Mouse (Mus musculus) hindbrain, embryonic 16.5 days (tissue): ENCODE results near the gene Tbc1d16. TPM values are rescaled to one million over a fixed set of nuclear protein-coding genes. Genes with fewer than 3 reads are reported as not detected.

ENCODE experiments used
- ATAC-seq: fragments of 200-750 bp; cut with Nextera tagmentation; 2 replicates; pipeline ENCODE4 v1.8.0; 2017; ENCODE audit warnings: moderate TSS enrichment, moderate library complexity
- H3K27ac ChIP-seq: fragments of 300-500 bp; sonication (generic); 2 replicates; pipeline ENCODE4 v1.5.1; 2014; ENCODE audit warnings: low read depth, mild to moderate bottlenecking, control low read depth, low read length, moderate library complexity
- H3K27me3 ChIP-seq: fragments of 300-500 bp; sonication (generic); replicated peaks from 2 replicates; pipeline ENCODE4 v1.6.1; 2014; ENCODE audit warnings: low read length; ENCODE audit not compliant: control insufficient read depth, insufficient read depth
- H3K36me3 ChIP-seq: fragments of 300-500 bp; sonication (generic); 2 replicates; pipeline ENCODE4 v1.6.1; 2014; ENCODE audit warnings: mild to moderate bottlenecking, low read length, moderate library complexity, mixed read lengths; ENCODE audit not compliant: control insufficient read depth, insufficient read depth
- H3K4me1 ChIP-seq: fragments of 300-500 bp; sonication (generic); 2 replicates; pipeline ENCODE4 v1.6.1; 2014; ENCODE audit warnings: low read depth, low read length; ENCODE audit not compliant: control insufficient read depth, insufficient read depth
- H3K4me2 ChIP-seq: fragments of 300-500 bp; sonication (generic); 2 replicates; pipeline ENCODE4 v1.6.1; 2014; ENCODE audit warnings: mild to moderate bottlenecking, low read length, control low read depth, moderate library complexity
- H3K4me3 ChIP-seq: fragments of 300-500 bp; sonication (generic); 2 replicates; pipeline ENCODE4 v1.5.1; 2014; ENCODE audit warnings: mild to moderate bottlenecking, low read length, control low read depth, moderate library complexity
- H3K9ac ChIP-seq: fragments of 300-500 bp; sonication (generic); 2 replicates; pipeline ENCODE4 v1.6.1; 2014; ENCODE audit warnings: low read depth, mild to moderate bottlenecking, control low read depth, low read length, moderate library complexity
- H3K9me3 ChIP-seq: fragments of 300-500 bp; sonication (generic); 2 replicates; pipeline ENCODE4 v1.6.1; 2014; ENCODE audit warnings: mild to moderate bottlenecking, low read length, moderate library complexity; ENCODE audit not compliant: control insufficient read depth
- WGBS: fragments of 180-500 bp; shearing (Covaris S2); extraction: QIAGEN DNeasy Blood & Tissue Kit; methylation state at CpG from one replicate; pipeline ENCODE4 v1.1.7; 2014; 5-methylcytosine and 5-hydroxymethylcytosine counted together
- polyA plus RNA-seq: library from polyadenylated mRNA; unstranded; fragments of >200 nt; fragmentation: Nextera tagmentation; extraction: Ambion mirVana; gene quantifications from 2 replicates; pipeline ENCODE4 v1.2.1, GENCODE M21; 2015

Gene Tbc1d16
- polyA plus RNA-seq, 1 experiment from 2014 or later = 54.9 TPM

DNA sequence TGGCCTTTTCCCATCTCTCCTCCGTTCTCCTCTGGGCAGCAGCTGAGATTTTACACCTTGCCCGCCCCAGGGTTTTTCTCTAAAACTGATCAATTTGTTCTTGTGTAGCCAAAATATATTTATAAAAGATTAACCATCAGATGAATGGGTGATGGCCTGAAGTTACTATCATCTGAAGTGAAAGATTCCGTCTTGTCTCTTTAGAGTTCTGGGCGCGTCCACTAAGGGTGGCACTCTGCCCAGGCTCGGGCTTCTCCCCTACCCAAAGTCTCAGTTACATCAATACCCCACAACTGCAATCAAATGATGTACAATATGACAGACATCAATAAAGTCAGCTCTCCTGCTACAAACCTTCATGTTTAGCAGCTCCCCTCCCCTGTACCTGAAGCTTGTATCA, 3.4 kb downstream of the Tbc1d16 start:
- no peaks in the 10 kb centered on the region for H3K27me3 ChIP-seq
- WGBS = 86% methylated on average over 6 of the region's 6 CpGs
- no peak for ATAC-seq
- H3K9me3 ChIP-seq = no peaks in the 10 kb centered on the region
- no peak overlapping the region for H3K4me2 ChIP-seq
- no peak overlapping the region for H3K4me3 ChIP-seq
- H3K27ac ChIP-seq = no peak overlapping the region
- no peaks in the 10 kb centered on the region for H3K36me3 ChIP-seq
- no peak overlapping the region for H3K9ac ChIP-seq
- H3K4me1 ChIP-seq = peaks cover 67% of the 10 kb centered on the region

DNA sequence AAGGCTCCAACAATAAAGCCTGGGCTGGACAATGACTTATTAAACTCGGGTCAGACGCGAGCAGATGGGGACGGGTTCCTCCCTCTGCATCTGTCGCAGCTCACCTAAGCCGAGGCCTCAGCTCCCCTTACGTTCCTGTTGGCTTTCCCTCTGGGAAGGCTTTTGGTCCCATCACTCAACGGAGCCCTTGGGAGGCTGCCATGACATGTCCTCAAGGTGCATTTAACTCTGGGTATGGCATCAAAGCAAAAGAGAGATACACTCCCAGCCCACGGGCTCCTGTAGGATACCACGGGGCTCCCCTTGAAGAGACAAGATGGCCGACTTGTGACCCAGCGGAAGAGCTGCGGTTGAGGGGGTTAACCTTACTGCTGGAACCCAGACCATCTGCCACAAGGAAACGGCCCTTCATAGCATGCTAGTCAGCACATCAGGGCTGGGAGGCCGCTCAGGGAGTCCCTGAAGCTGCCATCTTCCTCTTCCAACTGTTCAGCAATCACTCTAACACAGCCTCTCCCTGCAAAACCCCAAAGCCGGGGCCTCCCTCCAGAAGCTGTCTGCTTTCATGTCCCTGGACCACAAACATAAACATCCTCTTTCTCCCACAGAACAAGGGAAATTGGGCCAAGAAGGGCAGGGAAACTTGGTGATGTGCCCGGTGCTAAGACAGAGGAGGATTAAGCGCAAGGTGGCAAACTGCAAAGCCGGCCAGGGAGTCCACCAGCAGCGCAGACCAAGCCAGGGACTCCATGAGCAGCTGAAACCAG, 5.0 kb downstream of the Tbc1d16 start:
- Histone ChIP-seq H3K4me2 (no peak overlapping the region; the same call in 1 of the 2 replicates), H3K4me3 (no peak overlapping the region), H3K9ac (no peak overlapping the region), H3K27me3 (no peaks in the 10 kb centered on the region), H3K36me3 (no peaks in the 10 kb centered on the region), H3K4me1 (peaks cover 67% of the 10 kb centered on the region), H3K9me3 (no peaks in the 10 kb centered on the region), H3K27ac (peak overlapping the region; percentile 41)
- no peak for ATAC-seq
- 62% methylated on average over 20 of the region's 20 CpGs for WGBS

DNA sequence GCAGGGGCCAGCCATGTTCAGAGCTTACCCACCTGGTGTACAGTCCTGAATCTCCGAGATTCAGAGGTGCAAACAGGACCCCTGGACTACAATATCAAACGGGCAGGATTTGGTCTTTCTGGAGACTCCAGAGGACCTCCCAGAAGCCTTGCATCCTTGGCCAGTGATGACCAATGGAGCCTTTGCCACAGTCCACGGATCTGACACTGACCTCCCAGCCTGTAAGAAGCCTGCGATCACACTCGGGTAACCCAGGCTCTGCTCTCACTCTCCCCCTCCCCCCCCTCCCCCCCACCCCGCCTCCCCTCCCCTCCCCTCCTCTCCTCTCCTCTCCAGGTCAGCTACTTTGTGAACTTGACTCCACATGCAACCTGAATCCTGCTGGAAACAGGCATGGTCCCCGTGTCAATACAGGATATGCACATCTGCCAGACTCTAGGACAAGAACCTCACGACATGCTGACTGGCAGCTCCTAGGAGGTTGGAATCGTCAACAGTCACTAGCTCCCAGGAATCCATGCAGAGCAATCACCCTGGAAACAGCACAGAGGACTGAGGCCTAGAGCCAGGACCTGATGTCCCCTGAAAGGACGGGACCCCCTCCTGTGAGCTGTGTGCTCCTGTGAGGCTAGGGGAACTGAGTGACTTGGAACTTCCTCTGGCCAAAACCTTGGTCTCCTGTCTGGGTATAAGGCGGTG, 6.3 kb downstream of the Tbc1d16 start:
- no peak overlapping the region for H3K9ac ChIP-seq
- no peak overlapping the region for H3K4me2 ChIP-seq
- H3K4me3 ChIP-seq = no peak overlapping the region
- no peaks in the 10 kb centered on the region for H3K9me3 ChIP-seq
- 32% methylated on average over 10 of the region's 11 CpGs for WGBS
- H3K4me1 ChIP-seq = peaks cover 61% of the 10 kb centered on the region
- peak overlapping the region; percentile 12; the same call in 1 of the 2 replicates for H3K27ac ChIP-seq
- no peak for ATAC-seq
- no peaks in the 10 kb centered on the region for H3K27me3 ChIP-seq
- no peaks in the 10 kb centered on the region for H3K36me3 ChIP-seq

GRCm38 (mm10) chr11:119219816-119220465, 8.4 kb downstream of the Tbc1d16 start:
- Histone ChIP-seq H3K4me3 (no peak overlapping the region), H3K4me2 (peak overlapping the region; percentile 39), H3K4me1 (peaks cover 58% of the 10 kb centered on the region), H3K36me3 (no peaks in the 10 kb centered on the region), H3K9ac (peak overlapping the region; percentile 46), H3K27ac (peak overlapping the region; percentile 74), H3K9me3 (no peaks in the 10 kb centered on the region), H3K27me3 (no peaks in the 10 kb centered on the region)
- ATAC-seq = peak; percentile 38
- 6% methylated on average over 17 of the region's 17 CpGs for WGBS

DNA sequence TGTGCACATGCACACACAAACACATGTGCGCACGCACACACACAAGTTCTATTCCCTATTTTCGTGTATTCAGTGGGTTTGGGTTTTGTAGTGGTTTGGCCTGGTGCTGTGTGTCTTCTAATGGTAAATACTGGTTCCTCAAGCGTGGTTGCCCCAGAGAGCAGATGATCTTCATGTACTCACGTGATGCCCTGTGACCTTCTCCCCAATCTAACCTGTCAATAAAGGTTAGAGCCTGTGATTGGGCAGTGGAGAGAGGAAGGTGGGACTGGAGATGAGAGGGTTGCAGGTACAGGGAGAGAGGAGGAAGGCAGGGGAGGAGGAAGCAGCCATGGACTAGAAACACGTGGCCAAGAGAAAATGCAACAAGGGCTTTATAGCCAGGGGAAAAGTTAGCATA, 10.4 kb downstream of the Tbc1d16 start:
- WGBS = 88% methylated on average over 6 of the region's 6 CpGs
- no peaks in the 10 kb centered on the region for H3K9me3 ChIP-seq
- H3K27me3 ChIP-seq = no peaks in the 10 kb centered on the region
- ATAC-seq = no peak
- no peak overlapping the region for H3K27ac ChIP-seq
- H3K4me1 ChIP-seq = peaks cover 51% of the 10 kb centered on the region
- no peak overlapping the region for H3K9ac ChIP-seq
- H3K4me2 ChIP-seq = no peak overlapping the region
- no peak overlapping the region for H3K4me3 ChIP-seq
- H3K36me3 ChIP-seq = no peaks in the 10 kb centered on the region

DNA sequence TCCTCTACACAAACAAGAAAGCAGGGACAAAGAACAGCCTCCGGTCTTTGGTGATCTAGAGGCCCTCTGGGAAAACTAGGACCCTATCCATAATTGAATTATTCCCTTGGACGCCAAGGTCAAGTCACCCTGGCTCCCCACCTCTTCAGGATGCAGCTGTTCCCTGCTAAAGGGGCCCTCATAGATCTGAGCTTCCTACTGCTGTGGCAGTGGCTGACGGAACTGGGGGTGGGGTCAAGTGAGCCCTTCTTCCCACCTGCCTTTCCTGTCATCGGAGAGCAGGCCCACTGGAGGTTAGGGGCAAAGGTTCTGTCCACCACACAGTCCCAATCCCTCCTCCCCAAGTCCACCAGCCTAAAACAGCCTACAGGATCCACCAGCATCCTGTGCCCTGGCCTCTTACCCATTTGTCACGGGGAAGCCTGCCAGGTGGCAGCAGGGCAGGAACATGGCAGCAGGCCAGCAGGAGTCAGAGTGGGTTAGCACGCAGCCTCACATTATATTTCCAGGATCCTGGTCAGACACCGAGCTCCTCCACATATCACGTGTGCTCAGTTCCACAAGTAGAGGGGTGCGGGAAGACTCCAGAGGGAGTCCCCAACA, 12.3 kb downstream of the Tbc1d16 start:
- 26% methylated on average over 9 of the region's 9 CpGs for WGBS
- Histone ChIP-seq H3K9me3 (no peaks in the 10 kb centered on the region), H3K4me3 (no peak overlapping the region), H3K4me2 (peak overlapping the region; percentile 51), H3K4me1 (peaks cover 39% of the 10 kb centered on the region), H3K9ac (peak overlapping the region; percentile 51; the same call in 1 of the 2 replicates), H3K27me3 (no peaks in the 10 kb centered on the region), H3K27ac (peak overlapping the region; percentile 86), H3K36me3 (no peaks in the 10 kb centered on the region)
- ATAC-seq = 0 out of 2 replicates have a peak, but pooled peaks have one; percentile 13

DNA sequence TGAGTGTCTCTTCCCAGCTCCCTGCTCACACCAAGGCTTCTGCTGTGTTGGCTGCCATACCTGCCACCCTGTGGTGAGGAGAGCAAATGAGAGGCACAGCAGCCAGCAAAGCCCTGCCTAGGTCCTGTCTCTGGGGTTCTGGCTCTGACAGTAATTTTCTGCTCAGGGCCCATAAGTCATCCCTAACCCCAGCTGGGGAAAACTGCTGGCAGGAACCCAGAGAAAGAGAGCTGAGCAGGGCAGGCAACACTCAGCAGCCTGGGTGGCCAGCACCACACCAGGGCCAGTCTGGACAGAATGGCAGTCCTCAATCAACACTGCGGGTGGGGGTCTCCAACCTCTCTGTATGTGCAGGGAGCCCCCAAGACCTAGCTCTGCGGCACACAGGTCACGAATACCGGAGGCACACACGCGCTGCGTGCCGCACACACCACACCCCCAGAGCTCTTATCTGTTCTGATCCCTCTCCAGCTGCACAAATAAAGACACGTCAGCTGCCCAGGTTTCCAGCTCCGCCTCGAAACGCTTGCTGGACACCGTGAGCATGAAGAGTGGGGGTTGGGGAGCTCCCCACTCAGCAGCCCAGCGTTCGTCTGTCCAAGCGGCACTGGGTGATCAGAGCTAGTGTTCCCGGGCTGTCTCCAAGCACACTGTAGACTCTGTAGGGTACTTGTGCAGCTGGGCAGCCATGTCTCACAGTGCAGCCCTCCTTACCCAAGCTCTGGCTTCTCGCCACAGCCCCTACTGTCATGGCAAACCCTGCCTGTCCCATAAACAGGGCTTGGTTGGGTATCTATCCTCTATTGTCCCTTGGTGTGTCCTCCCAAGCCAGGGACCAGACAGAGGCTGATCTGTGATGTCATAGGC, 13.0 kb downstream of the Tbc1d16 start:
- peak; percentile 71 for ATAC-seq
- Histone ChIP-seq H3K9ac (peak overlapping the region; percentile 51), H3K27ac (peak overlapping the region; percentile 86), H3K4me3 (peak overlapping the region; percentile 12; the same call in 1 of the 2 replicates), H3K36me3 (no peaks in the 10 kb centered on the region), H3K9me3 (no peaks in the 10 kb centered on the region), H3K27me3 (no peaks in the 10 kb centered on the region), H3K4me1 (peaks cover 37% of the 10 kb centered on the region), H3K4me2 (peak overlapping the region; percentile 51)
- WGBS = 4% methylated on average over 18 of the region's 18 CpGs

GRCm38 (mm10) chr11:119213166-119213885, 15.0 kb downstream of the Tbc1d16 start:
- Histone ChIP-seq H3K4me3 (no peak overlapping the region), H3K4me1 (peaks cover 40% of the 10 kb centered on the region), H3K36me3 (peaks cover 4% of the 10 kb centered on the region), H3K9me3 (no peaks in the 10 kb centered on the region), H3K27me3 (no peaks in the 10 kb centered on the region), H3K27ac (no peak overlapping the region), H3K9ac (no peak overlapping the region), H3K4me2 (no peak overlapping the region)
- 55% methylated on average over 19 of the region's 19 CpGs for WGBS
- ATAC-seq = no peak
